Mouse (Mus musculus) C2C12 (cell line): ENCODE measurements around the gene Zfp579.

Source experiments
- CEBPB ChIP-seq: IDR thresholded peaks from one replicate; pipeline ENCODE4 v1.6.1; 2011; ENCODE audit warnings: low read depth, mild to moderate bottlenecking, control low read depth, moderate library complexity
- CTCF ChIP-seq: IDR thresholded peaks from one replicate; pipeline ENCODE4 v1.5.1; 2011; ENCODE audit not compliant: control insufficient read depth, insufficient read depth, insufficient read length
- FOSL1 ChIP-seq: IDR thresholded peaks from one replicate; pipeline ENCODE4 v1.8.0; 2011; ENCODE audit warnings: mild to moderate bottlenecking, low read length; ENCODE audit not compliant: poor library complexity, insufficient read depth, severe bottlenecking
- MAX ChIP-seq: IDR thresholded peaks from one replicate; pipeline ENCODE4 v1.6.1; 2011; ENCODE audit warnings: mild to moderate bottlenecking, control low read depth
- MYOD1 ChIP-seq: IDR thresholded peaks from one replicate; pipeline ENCODE4 v1.6.1; 2011; ENCODE audit warnings: low read depth; ENCODE audit not compliant: control insufficient read depth, insufficient read length
- MYOG ChIP-seq: IDR thresholded peaks from one replicate; pipeline ENCODE4 v1.6.1; 2011; ENCODE audit not compliant: control insufficient read depth, insufficient read length; ENCODE audit errors: extremely low read depth
- USF1 ChIP-seq: IDR thresholded peaks from one replicate; pipeline ENCODE4 v1.6.1; 2011; ENCODE audit warnings: low read depth, mild to moderate bottlenecking, control low read depth, moderate library complexity

- TF ChIP-seq CTCF: no peak
- no peak for TF ChIP-seq MAX
- no peak for TF ChIP-seq MYOG
- TF ChIP-seq MYOD1: no peak
- no peak for TF ChIP-seq CEBPB
- TF ChIP-seq USF1: no peak
- TF ChIP-seq FOSL1: no peak
Observed at GRCm38 (mm10) chr7:5035628-5036027, 39.7 kb upstream of the Zfp579 start.
